Mouse (Mus musculus): ENCODE results near the gene Pitx1.

The Pitx1 gene

GRCm38 (mm10) chr13:55830833-55831721 is 4.9 kb downstream of the Pitx1 start:
- DNase-seq (ENCODE audit: low spot score in 2 of 2) = no peak

GRCm38 (mm10) chr13:55830081-55830832 is 5.7 kb downstream of the Pitx1 start:
- no peak for DNase-seq (ENCODE audit: low spot score in 2 of 2)

- no peak for DNase-seq (ENCODE audit: low spot score in 2 of 2)
Observed at GRCm38 (mm10) chr13:55829018-55829655, 6.9 kb downstream of the Pitx1 start.

- no peak for DNase-seq (ENCODE audit: low spot score in 2 of 2)
Observed at GRCm38 (mm10) chr13:55828141-55829017, 7.6 kb downstream of the Pitx1 start.

- DNase-seq (ENCODE audit: low spot score in 2 of 2) = no peak
Observed at GRCm38 (mm10) chr13:55827679-55828140, 8.3 kb downstream of the Pitx1 start.

GRCm38 (mm10) chr13:55826796-55827678 is 9.0 kb downstream of the Pitx1 start:
- DNase-seq (ENCODE audit: low spot score in 2 of 2) = no peak

GRCm38 (mm10) chr13:55826008-55826671 is 9.9 kb downstream of the Pitx1 start:
- DNase-seq (ENCODE audit: low spot score in 2 of 2) = no peak

GRCm38 (mm10) chr13:55825245-55825681 is 10.7 kb downstream of the Pitx1 start:
- DNase-seq (ENCODE audit: low spot score in 2 of 2) = no peak

- no peak for DNase-seq (ENCODE audit: low spot score in 2 of 2)
Observed at GRCm38 (mm10) chr13:55824151-55824945, 11.6 kb downstream of the Pitx1 start.

- no peak for DNase-seq (ENCODE audit: low spot score in 2 of 2)
Observed at GRCm38 (mm10) chr13:55822499-55822898, 13.5 kb downstream of the Pitx1 start.

GRCm38 (mm10) chr13:55814834-55815233 is 21.2 kb downstream of the Pitx1 start:
- no peak for DNase-seq (ENCODE audit: low spot score in 2 of 2)

- no peak for DNase-seq (ENCODE audit: low spot score in 2 of 2)
Observed at GRCm38 (mm10) chr13:55813490-55814016, 22.4 kb downstream of the Pitx1 start.

GRCm38 (mm10) chr13:55810947-55811346 is 25.0 kb downstream of the Pitx1 start:
- no peak for DNase-seq (ENCODE audit: low spot score in 2 of 2)

GRCm38 (mm10) chr13:55809707-55810106 is 26.3 kb downstream of the Pitx1 start:
- no peak for DNase-seq (ENCODE audit: low spot score in 2 of 2)

- DNase-seq (ENCODE audit: low spot score in 2 of 2) = no peak
Observed at GRCm38 (mm10) chr13:55809041-55809623, 26.9 kb downstream of the Pitx1 start.

GRCm38 (mm10) chr13:55803973-55804372 is 32.0 kb downstream of the Pitx1 start:
- DNase-seq (ENCODE audit: low spot score in 2 of 2) = no peak

GRCm38 (mm10) chr13:55801246-55801645 is 34.7 kb downstream of the Pitx1 start:
- no peak for DNase-seq (ENCODE audit: low spot score in 2 of 2)

- no peak for DNase-seq (ENCODE audit: low spot score in 2 of 2)
Observed at GRCm38 (mm10) chr13:55786120-55786519, 49.9 kb downstream of the Pitx1 start.
